Mouse (Mus musculus) C2C12 (cell line): ENCODE measurements around the gene Nxn.

Source experiments
- CEBPB ChIP-seq: IDR thresholded peaks from one replicate; pipeline ENCODE4 v1.6.1; 2011; ENCODE audit warnings: low read depth, mild to moderate bottlenecking, control low read depth, moderate library complexity
- CTCF ChIP-seq: IDR thresholded peaks from one replicate; pipeline ENCODE4 v1.5.1; 2011; ENCODE audit not compliant: control insufficient read depth, insufficient read depth, insufficient read length
- FOSL1 ChIP-seq: IDR thresholded peaks from one replicate; pipeline ENCODE4 v1.8.0; 2011; ENCODE audit warnings: mild to moderate bottlenecking, low read length; ENCODE audit not compliant: poor library complexity, insufficient read depth, severe bottlenecking
- USF1 ChIP-seq: IDR thresholded peaks from one replicate; pipeline ENCODE4 v1.6.1; 2011; ENCODE audit warnings: low read depth, mild to moderate bottlenecking, control low read depth, moderate library complexity

- no peak for TF ChIP-seq CEBPB
- TF ChIP-seq FOSL1 = no peak
- TF ChIP-seq CTCF = no peak
- TF ChIP-seq USF1 = no peak
Measured at GRCm38 (mm10) chr11:76392532-76392931, 6.4 kb downstream of the Nxn start.
